Comparison of ENCODE assay signal across 9 mouse cellular contexts in the genomic region with DNA sequence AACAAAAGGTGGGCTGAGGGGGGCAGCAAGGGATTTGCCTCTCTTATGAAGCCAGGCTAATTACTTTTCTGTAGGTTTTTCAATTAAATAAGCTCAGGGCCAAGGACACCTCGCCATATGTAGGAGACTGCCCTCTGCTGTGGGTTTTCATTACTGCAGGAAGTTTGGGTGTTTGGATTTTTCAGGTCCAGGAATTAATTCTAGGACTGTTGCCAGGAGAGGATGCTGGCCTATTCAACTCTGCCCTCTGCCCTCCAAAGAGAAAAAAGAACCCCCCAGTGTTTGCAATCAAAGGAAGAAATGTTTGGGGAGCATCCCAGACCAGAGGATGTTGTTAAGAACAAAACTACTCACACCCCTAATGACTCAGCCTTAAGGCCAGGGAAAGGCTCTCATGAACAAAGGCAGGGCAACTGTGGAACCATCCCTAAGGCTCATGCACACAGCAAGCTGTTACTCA. TPM values are rescaled to one million over a fixed set of nuclear protein-coding genes. Genes with fewer than 3 reads are reported as not detected.
DNase-seq lines count a peak whose midpoint lies in the region; ATAC-seq and TF ChIP-seq lines count a peak whose summit lies in the region.
"Had no signal": no experiment of that assay in that cellular context is flagged by ENCODE, and none has a peak within 500 bp of the region (broad histone marks: within the 10 kb centered on the region; RNA-seq: fewer than 3 reads in every experiment).

No protein-coding gene starts in this region.

- no peaks in the 10 kb centered on the region for H3K9me3 ChIP-seq in heart, postnatal 0 days (replicated peaks; ENCODE audit: control insufficient read depth, low read length)
- no peaks in the 10 kb centered on the region for H3K9me3 ChIP-seq in lung, postnatal 0 days (ENCODE audit: low read length)
- H3K9me3 ChIP-seq: megakaryocyte, embryonic 14.5 days had no signal

- TF ChIP-seq CTCF in heart, postnatal 0 days (IDR thresholded peaks at IDR 0.05; ENCODE audit: low read depth), result peak; percentile 84
- TF ChIP-seq CTCF in lung, postnatal 0 days (IDR thresholded peaks at IDR 0.05), result peak; percentile 80

- WGBS in heart, postnatal 0 days, result 0% methylated on average over 1 of the region's 1 CpGs
- WGBS in lung, postnatal 0 days, result 0% methylated on average over 1 of the region's 1 CpGs

- no peak overlapping the region for H3K27ac ChIP-seq in heart, postnatal 0 days (ENCODE audit: low read depth)
- H3K27ac ChIP-seq in lung, postnatal 0 days (ENCODE audit: low read length), result no peak overlapping the region

- H3K27me3 ChIP-seq in heart, postnatal 0 days (ENCODE audit: control insufficient read depth, insufficient read depth, low read length), result no peaks in the 10 kb centered on the region
- no peaks in the 10 kb centered on the region for H3K27me3 ChIP-seq in lung, postnatal 0 days (replicated peaks; ENCODE audit: insufficient read depth, low read length)
- H3K27me3 ChIP-seq: megakaryocyte, embryonic 14.5 days had no signal

- H3K4me1 ChIP-seq in heart, postnatal 0 days (ENCODE audit: control insufficient read depth, insufficient read depth), result no peaks in the 10 kb centered on the region
- no peaks in the 10 kb centered on the region for H3K4me1 ChIP-seq in lung, postnatal 0 days (ENCODE audit: insufficient read depth, low read depth, low read length)
- H3K4me1 ChIP-seq: megakaryocyte, embryonic 14.5 days had no signal

- DNase-seq in 3T3-L1 (ENCODE audit: low read depth, low spot score), result peak; percentile 83
- peak; percentile 42 for DNase-seq in adrenal gland, adult 8-10 months
- DNase-seq in embryo, embryonic 9.5 days (ENCODE audit: extremely low spot score), result peak; percentile 68
- DNase-seq in heart, postnatal 0 days (ENCODE audit: low spot score), result peak; percentile 78
- peak; percentile 65 to 94 for DNase-seq in layer of hippocampus, adult 18-20 months (ENCODE audit: low spot score in 2 of 2)
- DNase-seq in lung, postnatal 0 days (ENCODE audit: low spot score), result peak; percentile 70
- peak; percentile 38 for DNase-seq in retina, postnatal 7 days (ENCODE audit: low read depth, low spot score)
- no peak for DNase-seq in spleen, postnatal 36 days (ENCODE audit: low spot score in 2 of 2)

- H3K4me3 ChIP-seq in heart, postnatal 0 days (ENCODE audit: low read depth, low read length), result no peak overlapping the region
- H3K4me3 ChIP-seq in lung, postnatal 0 days (ENCODE audit: low read depth, low read length), result no peak overlapping the region
- H3K4me3 ChIP-seq: megakaryocyte, embryonic 14.5 days had no signal

- H3K9ac ChIP-seq in heart, postnatal 0 days (replicated peaks; ENCODE audit: low read depth, low read length), result no peak overlapping the region
- no peak overlapping the region for H3K9ac ChIP-seq in lung, postnatal 0 days (replicated peaks; ENCODE audit: low read depth)

- peak; percentile 33; the same call in 1 of the 2 replicates for ATAC-seq in heart, postnatal 0 days (ENCODE audit: insufficient read depth, low read depth)
- peak; percentile 65 for ATAC-seq in lung, postnatal 0 days

- no peak for TF ChIP-seq EP300 in heart, postnatal 0 days (IDR thresholded peaks at IDR 0.05; ENCODE audit: low read depth)
- peak; percentile 55 for TF ChIP-seq EP300 in lung, postnatal 0 days (IDR thresholded peaks at IDR 0.05)

- no peaks in the 10 kb centered on the region for H3K36me3 ChIP-seq in heart, postnatal 0 days (replicated peaks; ENCODE audit: control insufficient read depth, insufficient read depth, low read length)
- H3K36me3 ChIP-seq in lung, postnatal 0 days (ENCODE audit: insufficient read depth, low read length), result no peaks in the 10 kb centered on the region

- no peak overlapping the region for H3K4me2 ChIP-seq in heart, postnatal 0 days (ENCODE audit: low read depth, low read length)
- no peak overlapping the region for H3K4me2 ChIP-seq in lung, postnatal 0 days (replicated peaks; ENCODE audit: low read depth, low read length)

RNA-seq across cellular contexts. Expression of a gene that starts 40.4 kb away (rescaled TPM):
- 10 to 100 TPM; 10.7 to 14.3 (median 12.0) TPM for total RNA-seq in adrenal gland, adult 8-10 months (2022)
- 5.4 and 6.9 TPM in 2 replicates for total RNA-seq in heart, postnatal 0 days (2014; rRNA removed; ENCODE audit: low replicate concordance)
- polyA plus RNA-seq in heart, postnatal 0 days (2015; fragmentation: Nextera tagmentation; extraction: Ambion mirVana), result 2.2 TPM in 2 replicates
- total RNA-seq in layer of hippocampus, adult 18-20 months (2021), result 100 to 1,000 TPM; 196 to 215 TPM
- polyA plus RNA-seq in lung, postnatal 0 days (2015; fragmentation: Nextera tagmentation; extraction: Ambion mirVana), result 7.0 and 8.0 TPM in 2 replicates

Comparison
In these comparisons a context has a peak if more than half of its experiments do, and no peak if none do; other contexts are left out.
1. DNase-seq: peak in 3T3-L1 (single experiment), adrenal gland, adult 8-10 months (single experiment), embryo, embryonic 9.5 days (single experiment), heart, postnatal 0 days (single experiment), layer of hippocampus, adult 18-20 months (2 of 2), lung, postnatal 0 days (single experiment) and retina, postnatal 7 days (single experiment); none in spleen, postnatal 36 days (0 of 2).
2. RNA of a gene that starts 40.4 kb away (total RNA-seq): 196 to 215 TPM in layer of hippocampus, adult 18-20 months; 10.7 to 14.3 TPM in adrenal gland, adult 8-10 months and 5.4 to 6.9 TPM in heart, postnatal 0 days; every median in the first group is over 10 times any median in the second.